Mouse (Mus musculus) CH12.LX (cell line): Measurements from ENCODE around the gene Sumo3. TPM values are rescaled to one million over a fixed set of nuclear protein-coding genes. Genes with fewer than 3 reads are reported as not detected.

ENCODE experiments used
- DNase-seq: peaks from one replicate; pipeline ENCODE4 v3.0.0-alpha.2; 2013; ENCODE audit errors: extremely low read depth
- H3K27ac ChIP-seq: 2 replicates; pipeline ENCODE4 v1.5.1; 2012; ENCODE audit warnings: low read depth, mild to moderate bottlenecking, control low read depth, moderate library complexity; ENCODE audit not compliant: insufficient read depth
- H3K27me3 ChIP-seq: replicated peaks from 2 replicates; pipeline ENCODE3; 2012; ENCODE audit warnings: inconsistent platforms
- H3K36me3 ChIP-seq, 2 experiments: replicated peaks in 1 of 2; 2 replicates each; pipeline versions ENCODE3 to v1.6.1; 2012; ENCODE audit warnings: inconsistent platforms in 1 of 2, low read length in 1 of 2, mild to moderate bottlenecking in 1 of 2, mixed read lengths in 1 of 2, moderate library complexity in 1 of 2; ENCODE audit not compliant: control insufficient read depth in 1 of 2, insufficient read depth in 1 of 2
- H3K4me1 ChIP-seq, 2 experiments: 2 replicates each; pipeline ENCODE4 v1.6.1; 2012; ENCODE audit warnings: inconsistent platforms in 1 of 2, moderate library complexity in 1 of 2; ENCODE audit not compliant: insufficient read depth in 2 of 2, control insufficient read depth in 1 of 2
- H3K4me2 ChIP-seq: 2 replicates; pipeline ENCODE4 v1.6.1; 2012; ENCODE audit warnings: low read depth, mild to moderate bottlenecking, control low read depth; ENCODE audit not compliant: poor library complexity, insufficient read depth, severe bottlenecking
- H3K4me3 ChIP-seq, 3 experiments: fragments of 150-350 bp in 1 of 3; sonication (generic) in 1 of 3; replicated peaks in 1 of 3; 2 replicates each; pipeline versions ENCODE3 to v1.5.1; 2011 to 2012; ENCODE audit warnings: low read depth in 2 of 3, low read length in 2 of 3, mild to moderate bottlenecking in 2 of 3, moderate library complexity in 2 of 3, control low read depth in 1 of 3, improper control_type of control experiment in 1 of 3, inconsistent platforms in 1 of 3, mixed read lengths in 1 of 3; ENCODE audit not compliant: poor library complexity in 1 of 3
- H3K79me2 ChIP-seq: replicated peaks from 2 replicates; pipeline ENCODE4 v1.6.1; 2012; ENCODE audit warnings: mild to moderate bottlenecking, moderate library complexity; ENCODE audit not compliant: control insufficient read depth, poor library complexity, insufficient read depth, severe bottlenecking; ENCODE audit errors: extremely low read depth
- H3K9ac ChIP-seq: 2 replicates; pipeline ENCODE4 v1.6.1; 2012; ENCODE audit warnings: low read depth, mild to moderate bottlenecking, control low read depth, moderate library complexity; ENCODE audit not compliant: insufficient read depth
- H3K9me3 ChIP-seq: replicated peaks from 2 replicates; pipeline ENCODE3; 2012; ENCODE audit warnings: low read length, inconsistent platforms, mixed read lengths
- BHLHE40 ChIP-seq: IDR thresholded peaks from 2 replicates; pipeline ENCODE4 v1.6.1; 2011; ENCODE audit warnings: mild to moderate bottlenecking, low read depth, low read length, improper control_type of control experiment
- CTCF ChIP-seq, 2 experiments: IDR thresholded peaks in 1 of 2; conservative IDR thresholded peaks in 1 of 2; 2 replicates each; pipeline ENCODE4 v1.5.1; 2011 to 2012; ENCODE audit warnings: low read depth in 2 of 2, low read length in 2 of 2, improper control_type of control experiment in 1 of 2, inconsistent platforms in 1 of 2, mild to moderate bottlenecking in 1 of 2, moderate library complexity in 1 of 2
- E2F4 ChIP-seq: IDR thresholded peaks from 2 replicates; pipeline ENCODE4 v1.6.1; 2011; ENCODE audit warnings: low read depth, low read length, improper control_type of control experiment; ENCODE audit not compliant: insufficient replicate concordance
- ELF1 ChIP-seq: IDR thresholded peaks from 2 replicates; pipeline ENCODE4 v1.6.1; 2014; ENCODE audit warnings: low read depth, mild to moderate bottlenecking, inconsistent platforms, low read length, improper control_type of control experiment
- EP300 ChIP-seq: IDR thresholded peaks from 2 replicates; pipeline ENCODE4 v1.6.1; 2011; ENCODE audit warnings: low read length, improper control_type of control experiment
- HCFC1 ChIP-seq: IDR thresholded peaks from 2 replicates; pipeline ENCODE4 v1.6.1; 2012; ENCODE audit warnings: low read depth, mild to moderate bottlenecking, inconsistent platforms, low read length, improper control_type of control experiment
- JUN ChIP-seq: IDR thresholded peaks from 2 replicates; pipeline ENCODE4 v1.6.1; 2011; ENCODE audit warnings: low read depth, mild to moderate bottlenecking, low read length, improper control_type of control experiment, moderate library complexity; ENCODE audit not compliant: insufficient read depth
- MAX ChIP-seq: IDR thresholded peaks from 2 replicates; pipeline ENCODE4 v1.6.1; 2011; ENCODE audit warnings: low read length, improper control_type of control experiment
- MAZ ChIP-seq: IDR thresholded peaks from 2 replicates; pipeline ENCODE4 v1.6.1; 2012; ENCODE audit warnings: low read depth, mild to moderate bottlenecking, inconsistent platforms, low read length, improper control_type of control experiment, moderate library complexity
- MXI1 ChIP-seq: IDR thresholded peaks from 2 replicates; pipeline ENCODE4 v1.6.1; 2011; ENCODE audit warnings: mild to moderate bottlenecking, low read depth, low read length, improper control_type of control experiment
- NELFE ChIP-seq: IDR thresholded peaks from 2 replicates; pipeline ENCODE4 v1.6.1; 2011; ENCODE audit warnings: low read depth, low read length, improper control_type of control experiment
- POLR2AphosphoS2 ChIP-seq: IDR thresholded peaks from 2 replicates; pipeline ENCODE4 v1.6.1; 2011; ENCODE audit warnings: low read depth, low read length, improper control_type of control experiment
- RCOR1 ChIP-seq: conservative IDR thresholded peaks from 2 replicates; pipeline ENCODE4 v1.6.1; 2012; ENCODE audit warnings: low read depth, mild to moderate bottlenecking, inconsistent platforms, low read length, improper control_type of control experiment
- SIN3A ChIP-seq: IDR thresholded peaks from 2 replicates; pipeline ENCODE4 v1.6.1; 2012; ENCODE audit warnings: low read length, improper control_type of control experiment, inconsistent platforms
- TBP ChIP-seq: conservative IDR thresholded peaks from 2 replicates; pipeline ENCODE4 v1.6.1; 2011; ENCODE audit warnings: low read depth, low read length, improper control_type of control experiment
- UBTF ChIP-seq: IDR thresholded peaks from 2 replicates; pipeline ENCODE4 v1.6.1; 2012; ENCODE audit warnings: low read depth, mild to moderate bottlenecking, inconsistent platforms, low read length, improper control_type of control experiment, moderate library complexity
- USF1 ChIP-seq: IDR thresholded peaks from 2 replicates; pipeline ENCODE4 v1.6.1; 2014; ENCODE audit warnings: low read depth, mild to moderate bottlenecking, inconsistent platforms, low read length, improper control_type of control experiment
- ZC3H11A ChIP-seq: IDR thresholded peaks from 2 replicates; pipeline ENCODE4 v1.6.1; 2012; ENCODE audit warnings: low read depth, mild to moderate bottlenecking, inconsistent platforms, low read length, improper control_type of control experiment
- ZKSCAN1 ChIP-seq: IDR thresholded peaks from 2 replicates; pipeline ENCODE4 v1.6.1; 2012; ENCODE audit warnings: low read depth, inconsistent platforms, low read length, improper control_type of control experiment, borderline replicate concordance
- ZNF384 ChIP-seq: IDR thresholded peaks from 2 replicates; pipeline ENCODE4 v1.6.1; 2012; ENCODE audit warnings: low read depth, low read length, improper control_type of control experiment, inconsistent platforms
- dilution Hi-C: fragments of 300-500 bp; cut with MboI; formaldehyde crosslinking; loops from 2 replicates; pipeline ENCODE4 v1.14.3; 2020; ENCODE audit warnings: low sequenced_read_pairs; ENCODE audit not compliant: extremely low pct_unique_long_range_greater_than_20kb, extremely low pct_ligation_motif_present
- in situ Hi-C: fragments of 300-500 bp; cut with MboI; formaldehyde crosslinking; loops from 3 replicates; pipeline ENCODE4 v1.14.3; 2019; ENCODE audit warnings: low sequenced_read_pairs, low pct_ligation_motif_present, low pct_unique_long_range_greater_than_20kb, mixed read lengths
- polyA plus RNA-seq: library from polyadenylated mRNA; unstranded; fragments of >175 nt; gene quantifications from 2 replicates; pipeline ENCODE4 v1.2.1, GENCODE M21; 2012; ENCODE audit warnings: low read depth; ENCODE audit not compliant: insufficient read length
- total RNA-seq, 2 experiments: library from RNA; depleted of rRNA; stranded (reverse); fragments of 300-350 nt in 1 of 2; fragments of >200 nt in 1 of 2; gene quantifications; 2 replicates each; pipeline ENCODE4 v1.2.3; 2012 to 2014

Sumo3 gene
- total and polyA plus RNA-seq, 3 experiments, result 54.4 to 130 (median 81.2) TPM

DNA sequence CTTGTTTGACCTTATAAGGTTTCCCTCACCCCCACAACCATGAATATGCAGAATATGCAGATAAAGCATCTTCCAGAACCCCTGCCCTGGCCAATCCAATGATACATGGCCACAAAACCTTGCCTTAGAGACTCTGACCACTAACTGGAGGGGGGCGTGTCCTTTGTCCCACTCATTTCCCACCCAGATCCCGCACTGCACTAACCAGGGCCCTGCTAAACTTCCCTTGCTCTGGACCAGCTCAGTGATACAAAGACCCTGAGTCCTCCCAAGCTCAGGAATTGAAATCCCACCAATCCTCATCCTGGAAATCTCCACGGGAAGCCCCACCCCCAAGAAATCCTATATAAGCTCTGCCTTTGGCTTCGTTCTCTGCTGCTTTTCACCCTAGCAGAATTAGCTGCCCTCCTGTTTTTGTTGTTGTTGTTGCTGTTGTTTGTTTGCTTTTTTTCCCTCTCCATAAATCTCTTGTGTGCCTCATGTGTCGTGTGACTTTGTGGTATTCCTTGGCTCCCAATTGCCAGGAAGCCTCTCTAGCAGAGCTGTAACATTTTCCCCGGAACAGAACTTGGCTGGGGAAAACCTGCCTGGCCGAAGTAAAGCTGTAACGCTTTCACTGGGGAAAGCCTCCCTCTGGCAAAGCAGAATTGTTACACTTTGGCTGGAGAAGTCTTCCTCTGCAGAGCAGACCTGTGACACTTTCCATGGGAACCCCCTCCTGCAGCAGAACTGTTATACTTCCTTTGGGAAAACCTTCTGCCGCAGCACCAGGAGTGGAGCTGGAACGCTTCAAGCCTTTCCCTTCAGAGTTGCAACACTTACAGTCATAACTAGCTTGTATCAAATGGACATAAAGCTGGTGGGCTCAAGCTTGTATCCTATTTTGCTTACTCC, 25.6 kb upstream of the Sumo3 start:
- no peak overlapping the region for H3K4me3 ChIP-seq
- DNase-seq, result no peak
- H3K36me3 ChIP-seq, result peaks cover 0 to 10% of the 10 kb centered on the region in 2 experiments
- H3K4me2 ChIP-seq, result 0 out of 2 replicates have a peak overlapping the region, but pooled peaks have one; percentile 72
- dilution Hi-C loops, result no loop called here
- no peaks in the 10 kb centered on the region for H3K9me3 ChIP-seq
- H3K4me1 ChIP-seq, result peaks cover 5 to 25% of the 10 kb centered on the region in 2 experiments; a peak in 2 of 4 replicates
- in situ Hi-C loops, result no loop called here
- peaks cover 11% of the 10 kb centered on the region for H3K27me3 ChIP-seq
- H3K27ac ChIP-seq, result no peak overlapping the region
- TF ChIP-seq BHLHE40 (no peak), NELFE (no peak), UBTF (no peak), RCOR1 (no peak)
- peaks cover 3% of the 10 kb centered on the region; the same call in 1 of the 2 replicates for H3K79me2 ChIP-seq
- no peak overlapping the region for H3K9ac ChIP-seq

DNA sequence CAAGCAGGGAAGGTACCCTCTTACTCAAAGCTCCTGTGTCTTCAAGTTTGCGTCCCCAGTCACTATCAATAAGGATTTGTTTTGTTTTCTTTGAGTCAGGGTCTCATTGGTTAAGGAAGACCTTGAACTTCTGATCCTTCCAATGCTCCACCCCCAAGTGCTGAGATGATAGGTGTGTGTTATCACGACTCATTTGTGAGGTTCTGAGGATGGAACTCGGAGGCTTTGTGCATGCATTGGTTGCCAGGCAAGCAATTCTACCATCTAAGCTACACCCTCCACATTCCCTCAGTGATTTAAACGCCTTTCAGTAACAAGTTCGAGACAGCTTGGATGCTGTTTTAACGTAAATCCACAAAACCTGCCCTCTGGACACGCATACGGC, 24.9 kb upstream of the Sumo3 start:
- peak overlapping the region; percentile 64; the same call in 1 of the 2 replicates for H3K9ac ChIP-seq
- peak; percentile 13 for DNase-seq
- TF ChIP-seq CTCF (conservative IDR thresholded peaks at IDR 0.05 in 1 of 2, IDR thresholded peaks at IDR 0.05 in 1 of 2; ENCODE audit: low read depth in 2 of 2, low read length in 2 of 2) (no peak), ZNF384 (no peak), USF1 (no peak), MAX (no peak), JUN (no peak), TBP (no peak), MAZ (no peak), ZC3H11A (no peak), MXI1 (no peak), ZKSCAN1 (no peak), EP300 (no peak), SIN3A (no peak), HCFC1 (no peak), ELF1 (no peak), POLR2AphosphoS2 (no peak), E2F4 (no peak)
- TF ChIP-seq, all 38 proteins: peak for 0
- peak overlapping the region; percentile 33 to 72 (median 59) for H3K4me3 ChIP-seq
- peaks cover 3% of the 10 kb centered on the region; the same call in 1 of the 2 replicates for H3K79me2 ChIP-seq
- in situ Hi-C loops, result no loop called here
- dilution Hi-C loops, result no loop called here
- H3K4me1 ChIP-seq, result peaks cover 5 to 25% of the 10 kb centered on the region in 2 experiments; a peak in 2 of 4 replicates
- H3K27ac ChIP-seq, result no peak overlapping the region
- H3K9me3 ChIP-seq, result no peaks in the 10 kb centered on the region
- peaks cover 11% of the 10 kb centered on the region for H3K27me3 ChIP-seq
- peak overlapping the region; percentile 72 for H3K4me2 ChIP-seq
- peaks cover 0 to 10% of the 10 kb centered on the region in 2 experiments for H3K36me3 ChIP-seq
